Mouse (Mus musculus) cerebellum, adult 2 months (tissue): ENCODE data around the gene Scyl3. TPM values are rescaled to one million over a fixed set of nuclear protein-coding genes. Genes with fewer than 3 reads are reported as not detected.

Source experiments
- DNase-seq, 2 experiments: peaks; one replicate each; pipeline ENCODE4 v3.0.0; 2021
- H3K27ac ChIP-seq: fragments of 200-500 bp; 2 replicates; pipeline ENCODE4 v1.5.1; 2012; ENCODE audit warnings: low read length, control low read depth, inconsistent platforms; ENCODE audit not compliant: insufficient read depth
- H3K27me3 ChIP-seq: fragments of 200-500 bp; 2 replicates; pipeline ENCODE4 v1.6.1; 2012; ENCODE audit warnings: inconsistent platforms, mild to moderate bottlenecking, low read length, moderate library complexity; ENCODE audit not compliant: control insufficient read depth, insufficient read depth
- H3K4me1 ChIP-seq: fragments of 200-500 bp; 2 replicates; pipeline ENCODE4 v1.6.1; 2011; ENCODE audit warnings: low read length; ENCODE audit not compliant: control insufficient read depth, insufficient read depth
- H3K4me3 ChIP-seq: fragments of 200-500 bp; replicated peaks from 2 replicates; pipeline ENCODE3; 2011; ENCODE audit warnings: mild to moderate bottlenecking, low read depth, low read length, control low read depth; ENCODE audit not compliant: insufficient read depth
- CTCF ChIP-seq: fragments of 200-500 bp; IDR thresholded peaks from 2 replicates; pipeline ENCODE4 v1.5.1; 2011; ENCODE audit warnings: low read depth, mild to moderate bottlenecking, control low read depth, low read length, moderate library complexity, borderline replicate concordance; ENCODE audit not compliant: insufficient read depth
- POLR2A ChIP-seq: fragments of 200-500 bp; IDR thresholded peaks from 2 replicates; pipeline ENCODE4 v1.6.1; 2011; ENCODE audit warnings: low read length, control low read depth, borderline replicate concordance; ENCODE audit not compliant: insufficient read depth
- WGBS: fragments of 180-500 bp; shearing (Covaris S2); methylation state at CpG from one replicate; pipeline ENCODE4 v1.1.7; 2018; 5-methylcytosine and 5-hydroxymethylcytosine counted together
- polyA plus RNA-seq: library from polyadenylated mRNA; depleted of rRNA; stranded (reverse); fragments of >200 nt; gene quantifications from 2 replicates; pipeline ENCODE4 v1.2.3, GENCODE M21; 2012; rRNA removed

Scyl3 gene
- polyA plus RNA-seq, 1 experiment, result 19.3 TPM

- TF ChIP-seq CTCF, result no peak
- no peak for TF ChIP-seq POLR2A
- H3K4me3 ChIP-seq, result no peak overlapping the region
Measured at GRCm38 (mm10) chr1:164001831-164002452, 73.0 kb downstream of the Scyl3 start.

GRCm38 (mm10) chr1:164004311-164004710 is 75.4 kb downstream of the Scyl3 start:
- H3K4me1 ChIP-seq, result no peaks in the 10 kb centered on the region
- no peak for TF ChIP-seq CTCF
- no peak for TF ChIP-seq POLR2A
- no peak for DNase-seq
- no peak overlapping the region for H3K27ac ChIP-seq
- 75% methylated on average over 3 of the region's 3 CpGs for WGBS
- no peaks in the 10 kb centered on the region for H3K27me3 ChIP-seq
- H3K4me3 ChIP-seq, result no peak overlapping the region

More at GRCm38 (mm10) chr1:164001831-164002452, 73.0 kb downstream of the Scyl3 start:
- no peaks in the 10 kb centered on the region for H3K4me1 ChIP-seq
- 57% methylated on average over 6 of the region's 6 CpGs for WGBS
- no peak for DNase-seq
- H3K27ac ChIP-seq, result no peak overlapping the region
- H3K27me3 ChIP-seq, result no peaks in the 10 kb centered on the region

Other genes starting within 250 kb of the Scyl3 start
- gene Mettl11b, start 203.9 kb upstream of the Scyl3 start, polyA plus RNA-seq, result 0.10 and 0.22 TPM in 2 replicates
- 104 and 111 TPM in 2 replicates for gene Kifap3, start 149.5 kb upstream of the Scyl3 start, polyA plus RNA-seq
- 1.2 and 1.8 TPM in 2 replicates for gene BC055324, start 65.7 kb downstream of the Scyl3 start, polyA plus RNA-seq
- 4.0 and 4.2 TPM in 2 replicates for gene Mettl18, start 65.8 kb downstream of the Scyl3 start, polyA plus RNA-seq
- gene Sele, start 119.1 kb downstream of the Scyl3 start, polyA plus RNA-seq, result 0.05 TPM in 1 of 2 replicates, not detected in the other
- 0.15 and 0.27 TPM in 2 replicates for gene Sell, start 132.9 kb downstream of the Scyl3 start, polyA plus RNA-seq
- gene Selp, start 186.2 kb downstream of the Scyl3 start, polyA plus RNA-seq, result not detected in 2 replicates
- gene F5, start 222.7 kb downstream of the Scyl3 start, polyA plus RNA-seq, result 1.1 and 2.5 TPM in 2 replicates